Mouse (Mus musculus) urinary bladder, adult 18-20 months (tissue): ENCODE measurements at regions not wholly inside any gene's neighbourhood (a gene's known extent, or its start where the extent isn't known, plus 50 kb on each side); places are given as distances from the start of the nearest gene placed in this dataset.

Experiments
- DNase-seq, 2 experiments: peaks; one replicate each; pipeline ENCODE4 v3.0.0; 2022; ENCODE audit warnings: low spot score in 2 of 2, mixed read lengths in 2 of 2

GRCm38 (mm10) chr2:179231708-179232354 is 210.4 kb upstream of the Cdh4 start:
- no peak for DNase-seq

DNA sequence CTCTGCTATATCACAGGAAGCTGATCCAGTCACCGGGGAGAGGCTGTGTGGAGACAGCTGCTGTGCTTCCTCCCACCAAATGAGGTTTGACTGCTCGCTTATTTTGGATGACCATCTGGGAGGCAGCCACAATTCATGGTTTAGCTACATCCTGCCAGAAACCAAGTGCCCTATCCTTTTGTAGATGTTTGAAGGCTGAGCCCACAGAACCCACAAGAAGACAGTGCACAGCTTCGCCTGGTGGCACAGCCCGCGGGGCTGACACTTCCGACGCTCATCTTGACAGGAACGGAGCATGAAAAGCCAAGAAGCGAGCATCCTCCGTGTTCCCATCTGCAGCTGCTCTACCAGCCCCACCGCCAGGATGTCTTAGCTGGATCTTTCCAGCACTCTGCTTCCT is 204.1 kb upstream of the Cdh4 start:
- DNase-seq: no peak

GRCm38 (mm10) chr2:179260892-179261291 is 181.3 kb upstream of the Cdh4 start:
- no peak for DNase-seq

DNA sequence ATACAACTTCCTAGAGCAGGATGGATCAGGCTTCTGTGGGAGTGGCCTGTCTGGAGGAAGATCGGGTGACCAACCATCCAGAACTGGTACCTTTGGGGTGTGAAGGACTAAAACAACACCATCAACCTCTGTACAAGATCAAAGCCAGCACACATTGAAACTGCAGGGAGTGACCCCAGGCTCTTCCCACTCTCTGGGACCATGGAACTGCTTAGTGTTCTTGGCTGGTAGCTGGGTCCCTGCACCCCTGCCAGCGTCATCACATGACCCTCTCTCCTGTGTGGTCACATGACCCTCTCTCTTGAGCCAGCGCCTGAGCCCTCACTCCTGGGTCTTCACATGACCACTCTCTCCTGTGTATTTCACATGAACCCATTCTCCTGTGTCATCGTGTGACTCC is 178.3 kb upstream of the Cdh4 start:
- DNase-seq: no peak

DNA sequence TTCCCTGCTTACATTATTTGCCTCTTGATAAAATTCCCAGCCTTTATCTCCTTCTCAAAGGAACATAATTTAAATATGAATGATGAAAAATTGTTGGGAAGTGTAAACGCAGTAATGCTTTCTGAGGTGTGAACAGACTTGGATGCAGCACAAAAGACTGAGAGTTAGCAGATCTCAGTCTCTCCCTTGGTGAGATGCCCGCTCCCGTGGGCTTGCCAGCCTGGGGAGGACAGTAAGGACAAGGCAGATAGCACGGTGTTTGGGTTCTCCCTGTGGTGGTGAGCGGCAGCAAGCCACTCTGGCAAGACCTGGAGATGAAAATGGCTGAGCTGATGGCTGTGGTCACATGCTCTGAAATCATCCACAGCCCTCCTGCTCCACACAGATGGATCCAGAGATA is 176.8 kb upstream of the Cdh4 start:
- DNase-seq: no peak

GRCm38 (mm10) chr2:179277204-179277886 is 164.9 kb upstream of the Cdh4 start:
- DNase-seq: no peak

DNA sequence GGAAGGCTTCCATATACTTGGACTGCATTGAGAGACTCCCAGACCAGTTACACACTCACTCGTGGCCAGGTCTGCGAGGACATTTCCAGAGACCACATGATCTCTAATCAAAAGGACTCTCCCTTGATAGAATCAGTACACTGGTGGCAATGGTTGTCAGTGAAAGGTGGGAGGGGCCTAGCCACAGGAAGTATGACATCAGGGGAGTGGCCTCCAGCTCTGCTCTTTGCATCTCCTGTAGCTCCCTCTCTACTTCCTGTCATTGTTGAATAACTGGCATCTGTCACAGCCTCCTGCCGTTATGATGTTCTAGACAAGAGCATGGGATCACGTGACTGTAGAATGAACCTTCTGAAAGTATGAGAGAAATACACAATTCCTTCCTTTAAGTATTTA is 164.3 kb upstream of the Cdh4 start:
- DNase-seq: no peak

DNA sequence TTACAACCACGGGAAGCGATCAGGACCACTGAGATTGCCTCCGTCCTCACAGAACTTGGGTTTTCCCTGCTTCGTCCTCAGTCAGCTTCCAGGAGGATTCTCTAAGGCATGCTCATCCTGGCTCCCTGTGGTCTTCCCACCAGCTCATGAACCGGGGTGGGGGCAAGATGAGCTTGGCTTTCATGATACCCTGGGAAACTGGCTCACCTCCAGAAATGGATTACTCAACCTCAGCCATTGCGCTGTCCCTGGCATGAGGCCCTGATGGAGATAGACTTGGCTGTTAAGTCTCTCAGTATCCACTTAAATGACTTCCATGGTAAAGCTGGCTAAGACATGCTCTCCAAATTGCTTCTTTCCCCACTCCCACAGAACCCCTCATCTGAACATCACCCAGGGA is 160.0 kb upstream of the Cdh4 start:
- DNase-seq: no peak

- no peak for DNase-seq
Measured at GRCm38 (mm10) chr2:179290394-179290793, 151.8 kb upstream of the Cdh4 start.

GRCm38 (mm10) chr2:179291046-179291563 is 151.1 kb upstream of the Cdh4 start:
- no peak for DNase-seq

DNA sequence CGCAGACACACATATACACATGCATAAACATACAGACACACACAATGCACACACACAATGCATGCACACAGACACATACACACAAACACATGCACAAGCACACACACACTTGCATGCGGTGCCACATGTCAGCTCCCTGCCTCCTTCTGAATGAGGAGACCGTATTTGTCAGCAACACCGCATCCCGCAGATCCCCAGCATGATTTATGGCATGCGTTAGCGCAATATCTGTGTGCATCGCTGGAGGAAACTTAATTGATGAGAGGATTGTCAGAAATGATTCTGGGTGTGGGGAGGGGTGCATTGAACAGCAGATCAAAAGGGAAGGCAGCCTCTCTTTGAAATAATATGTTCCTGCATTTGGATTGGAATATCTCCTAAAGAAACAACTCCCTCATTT is 150.3 kb upstream of the Cdh4 start:
- no peak for DNase-seq

DNA sequence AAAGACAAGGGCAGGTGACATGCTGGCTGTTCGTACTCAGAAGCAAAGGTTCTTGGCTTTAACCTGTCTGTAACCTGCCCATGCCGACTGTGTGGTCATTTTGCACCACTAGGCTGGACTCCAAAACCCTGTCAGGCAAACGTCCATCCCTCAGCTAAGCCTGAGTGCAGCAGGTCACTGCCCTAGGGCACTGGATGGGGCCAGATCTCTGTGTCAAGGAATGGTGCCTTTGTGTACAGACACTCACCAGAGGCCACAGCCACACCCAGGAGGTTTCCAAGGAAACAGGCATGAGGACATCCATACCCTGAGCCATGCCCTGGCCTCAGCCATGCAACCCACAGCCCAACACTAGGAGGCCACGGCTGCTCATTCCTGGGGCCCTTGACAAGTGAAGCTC is 149.7 kb upstream of the Cdh4 start:
- no peak for DNase-seq

DNA sequence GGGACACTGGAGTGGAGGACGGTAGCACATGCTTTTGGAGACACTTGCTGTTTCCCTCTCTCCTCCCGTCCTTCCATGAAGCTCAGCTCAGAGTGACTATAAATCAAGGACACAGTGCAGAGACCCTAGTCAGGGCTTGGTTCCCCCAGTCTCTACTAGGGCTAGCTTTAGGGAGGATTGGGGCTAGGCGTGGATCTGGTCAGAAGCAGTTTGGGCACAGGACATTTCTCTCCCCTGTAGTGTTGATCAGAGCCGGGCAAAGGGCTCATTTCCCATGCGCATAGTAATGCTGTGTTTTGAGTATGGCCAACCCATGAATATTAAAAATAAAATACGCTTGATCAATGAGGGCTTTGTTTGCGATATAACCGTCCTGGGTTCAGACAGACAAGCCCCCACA is 149.1 kb upstream of the Cdh4 start:
- no peak for DNase-seq

GRCm38 (mm10) chr2:179297057-179297456 is 145.2 kb upstream of the Cdh4 start:
- no peak for DNase-seq

DNA sequence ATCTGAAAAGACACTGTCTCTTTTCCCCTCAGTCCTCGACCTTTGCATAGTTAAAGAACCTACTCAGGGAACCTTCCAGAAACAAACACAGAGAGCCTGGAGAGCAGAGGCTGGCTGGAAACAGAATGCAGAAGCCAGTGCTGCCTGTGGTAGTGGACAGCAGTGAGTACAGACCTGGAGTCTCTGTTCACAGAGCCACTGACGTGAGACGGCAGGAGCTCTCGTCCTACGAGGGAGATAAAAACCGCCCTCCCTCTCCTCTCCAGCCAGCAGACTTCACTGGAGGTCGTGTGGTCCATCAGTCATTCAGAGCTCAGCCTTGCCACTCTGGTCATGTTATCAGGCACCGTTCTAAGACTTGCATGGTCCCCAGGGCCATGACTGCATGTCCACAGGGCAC is 138.5 kb upstream of the Cdh4 start:
- DNase-seq: no peak

DNA sequence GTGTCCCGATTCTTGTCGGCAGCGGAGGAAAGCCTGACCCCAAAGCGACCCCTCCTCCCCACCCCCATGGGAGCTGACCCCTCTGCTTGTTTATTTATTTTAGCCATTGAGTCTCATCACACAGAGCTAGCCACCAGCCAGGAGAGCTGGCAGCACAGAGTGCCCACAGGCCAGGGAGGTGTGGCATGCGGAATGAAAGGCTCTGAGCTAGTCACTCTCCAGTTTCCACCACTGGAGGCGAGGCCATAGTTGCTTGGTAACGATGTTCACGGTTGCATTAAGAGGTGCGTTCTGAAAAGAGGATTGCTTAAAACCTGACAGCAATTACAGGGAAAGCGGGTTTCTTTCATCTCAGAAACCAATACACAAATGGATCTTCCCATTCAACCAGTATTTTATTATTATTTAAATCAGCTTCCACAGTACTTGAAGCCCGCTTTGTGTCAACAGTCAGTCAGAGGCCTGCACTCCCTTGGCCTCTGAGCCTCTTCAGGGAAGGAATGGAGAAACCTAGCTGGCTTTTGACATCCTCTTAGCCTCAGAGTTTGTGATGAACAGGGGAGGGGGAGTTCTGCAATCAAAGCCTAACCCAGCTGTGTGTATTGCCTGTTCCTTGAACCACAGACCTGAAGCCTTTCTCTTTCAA is 134.8 kb upstream of the Cdh4 start:
- DNase-seq: no peak

GRCm38 (mm10) chr2:179307932-179308303 is 134.3 kb upstream of the Cdh4 start:
- no peak for DNase-seq

DNA sequence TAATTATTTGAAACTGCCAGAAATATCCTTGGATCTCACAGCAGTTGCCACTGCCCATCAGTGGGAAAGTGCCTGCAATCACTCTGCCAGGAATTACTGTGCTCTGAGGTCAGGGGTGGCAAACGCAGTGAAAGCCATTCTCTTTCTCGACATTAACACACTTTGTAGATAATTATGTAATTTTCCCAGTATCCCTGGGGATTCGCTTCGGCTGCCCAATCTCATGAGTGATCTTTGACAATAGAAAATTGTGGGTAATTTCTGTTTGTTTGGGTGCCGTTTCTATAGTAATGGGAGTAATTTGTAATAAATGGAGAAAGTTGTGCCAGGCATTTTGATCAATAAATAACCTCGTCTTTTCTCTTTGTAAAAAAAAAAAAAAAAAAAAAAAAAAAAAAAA is 124.2 kb upstream of the Cdh4 start:
- no peak for DNase-seq

DNA sequence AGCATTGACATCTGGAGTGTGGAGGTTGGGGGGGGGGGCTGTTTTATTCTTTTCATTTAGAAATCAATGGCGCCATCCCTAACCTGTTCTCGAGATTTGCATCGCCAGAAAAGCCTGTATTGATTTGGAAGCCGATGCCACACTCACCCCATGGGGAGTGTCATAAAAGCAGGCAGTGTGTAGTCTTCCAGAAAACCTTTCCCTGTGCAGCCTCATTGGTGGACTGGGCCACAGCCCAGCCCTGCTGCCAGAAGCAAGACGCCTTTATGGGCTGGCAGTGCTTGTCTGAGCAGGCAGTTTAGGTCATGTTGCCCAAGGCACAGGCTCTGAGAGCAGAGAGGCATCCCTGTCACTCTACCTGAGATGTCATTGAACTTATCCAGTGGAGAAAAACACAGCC is 117.0 kb upstream of the Cdh4 start:
- no peak for DNase-seq

DNA sequence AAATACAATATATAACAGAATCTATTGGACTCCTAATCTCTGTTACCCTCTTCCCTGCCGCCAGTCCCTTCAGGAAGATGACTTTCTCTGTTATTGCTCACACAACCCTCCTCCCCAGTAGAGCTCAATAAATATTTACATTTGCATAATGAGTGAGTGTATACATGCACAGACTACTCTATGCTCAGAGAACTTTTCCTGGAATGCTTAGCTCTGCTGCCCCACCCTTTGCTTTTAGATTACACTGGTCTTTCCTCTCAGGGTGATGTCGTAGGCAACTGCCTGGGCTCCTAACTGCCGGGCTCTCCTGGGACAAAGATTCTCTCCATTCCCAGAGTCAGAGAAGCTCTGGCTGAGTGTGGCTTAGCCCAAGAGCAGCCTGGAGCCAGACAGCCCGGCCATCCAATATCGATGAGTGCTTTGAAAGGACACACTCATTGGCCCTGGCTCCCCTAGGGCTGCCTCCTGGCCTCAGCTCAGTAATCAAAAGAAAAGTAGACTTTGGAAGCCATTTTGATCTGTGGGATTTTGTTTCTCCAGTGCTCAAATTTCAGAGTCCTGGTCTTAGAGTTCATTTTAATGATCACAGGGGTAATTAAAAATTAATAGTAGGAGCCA is 109.2 kb upstream of the Cdh4 start:
- DNase-seq: no peak

- no peak for DNase-seq
Measured at GRCm38 (mm10) chr2:179333587-179333986, 108.6 kb upstream of the Cdh4 start.

DNA sequence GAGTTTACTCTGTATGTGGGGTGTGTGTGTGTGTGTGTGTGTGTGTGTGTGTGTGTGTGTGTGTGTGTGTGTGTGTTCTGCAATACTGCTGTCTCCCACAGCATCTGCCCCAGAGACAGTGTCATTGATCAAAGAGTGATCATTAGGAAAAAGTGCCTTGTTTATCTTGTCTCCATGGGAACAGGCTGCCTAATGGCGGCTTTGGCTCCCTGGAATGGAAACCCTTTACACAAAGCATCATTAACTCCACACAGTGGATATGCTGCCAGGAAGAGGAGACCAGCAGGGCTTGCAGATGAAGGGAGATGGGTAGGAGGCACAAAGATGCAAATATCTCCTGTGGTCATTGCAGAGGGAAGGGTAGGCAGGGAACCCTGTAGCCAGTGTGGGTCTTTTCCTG is 106.0 kb upstream of the Cdh4 start:
- DNase-seq: no peak

- no peak for DNase-seq
Measured at GRCm38 (mm10) chr2:179352676-179353075, 89.6 kb upstream of the Cdh4 start.
